Mouse (Mus musculus): ENCODE data around the gene Naaladl1.
"Not testable (repeated sequence)": the region's sequence is repeated elsewhere in the genome, so short reads cannot be mapped to it uniquely, and the experiment has no call there.

The Naaladl1 gene

GRCm38 (mm10) chr19:6132171-6132827 lies 26.7 kb downstream of the Naaladl1 start:
- DNase-seq = no peak

- DNase-seq = not testable (repeated sequence)
Measured at GRCm38 (mm10) chr19:6133197-6133596, 27.6 kb downstream of the Naaladl1 start.

GRCm38 (mm10) chr19:6136397-6136796 lies 30.8 kb downstream of the Naaladl1 start:
- no peak for DNase-seq

- DNase-seq = peak; percentile 43
Measured at GRCm38 (mm10) chr19:6139701-6140100, 34.1 kb downstream of the Naaladl1 start.

GRCm38 (mm10) chr19:6140374-6140677 lies 34.7 kb downstream of the Naaladl1 start:
- DNase-seq = no peak

- DNase-seq = peak; percentile 93
Measured at GRCm38 (mm10) chr19:6140678-6141393, 35.3 kb downstream of the Naaladl1 start, which contains the start of gene Batf2. TSS of gene Batf2 (plus strand) at chr19:6140983.

GRCm38 (mm10) chr19:6141394-6141749 lies 35.8 kb downstream of the Naaladl1 start, which contains the start of gene Arl2:
TSS of gene Arl2 (minus strand) at chr19:6141548.
- peak; percentile 90 for DNase-seq

GRCm38 (mm10) chr19:6144842-6145241 lies 39.3 kb downstream of the Naaladl1 start:
- DNase-seq = no peak

GRCm38 (mm10) chr19:6155174-6155573 lies 49.6 kb downstream of the Naaladl1 start:
- DNase-seq = no peak

GRCm38 (mm10) chr19:6156372-6156771 lies 50.8 kb downstream of the Naaladl1 start:
- peak; percentile 68 for DNase-seq

- no peak for DNase-seq
Measured at GRCm38 (mm10) chr19:6157220-6157619, 51.6 kb downstream of the Naaladl1 start.

GRCm38 (mm10) chr19:6163872-6164547 lies 58.4 kb downstream of the Naaladl1 start:
- DNase-seq = peak; percentile 59
